Mouse (Mus musculus) bone marrow, adult 2 months (tissue): ENCODE data around the gene Bcas3.

Experiments
- CTCF ChIP-seq: fragments of 200-500 bp; IDR thresholded peaks from 2 replicates; pipeline ENCODE4 v1.5.1; 2011; ENCODE audit warnings: low read length, control low read depth; ENCODE audit not compliant: control insufficient read depth, insufficient read depth
- POLR2A ChIP-seq: fragments of 200-500 bp; IDR thresholded peaks from 2 replicates; pipeline ENCODE4 v1.6.1; 2011; ENCODE audit warnings: low read depth, mild to moderate bottlenecking, control low read depth, low read length, borderline replicate concordance; ENCODE audit not compliant: control insufficient read depth

DNA sequence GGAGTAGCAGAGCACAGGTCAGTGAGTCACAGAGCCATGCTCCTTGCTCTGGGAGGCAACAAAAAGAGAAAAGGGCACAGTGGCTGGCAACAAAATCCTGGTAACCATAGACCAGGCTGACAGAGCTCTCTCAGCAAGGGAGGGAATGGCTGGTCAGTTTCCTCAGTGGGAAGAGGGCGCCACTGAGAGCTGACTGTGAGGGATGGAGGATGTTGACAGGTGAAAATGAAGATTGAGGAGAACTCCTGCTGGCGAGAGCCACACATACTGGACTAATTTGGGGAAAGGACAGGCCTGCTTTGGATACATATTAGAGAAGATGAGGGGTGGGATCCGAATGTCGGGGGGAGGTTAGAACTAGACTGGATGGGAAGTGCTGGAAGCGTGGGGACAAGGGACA is 272.2 kb downstream of the Bcas3 start:
- no peak for TF ChIP-seq CTCF
- no peak for TF ChIP-seq POLR2A
